Mouse (Mus musculus) stomach, embryonic 14.5 days (tissue): ENCODE data around the gene Arhgap29. TPM values are rescaled to one million over a fixed set of nuclear protein-coding genes. Genes with fewer than 3 reads are reported as not detected.
A peak's percentile ranks its signal among the peaks of the same experiment; 100 is the strongest.

Experiments used
- ATAC-seq: fragments of 200-750 bp; cut with Nextera tagmentation; 2 replicates; pipeline ENCODE4 v1.8.0; 2017; ENCODE audit warnings: low read depth, moderate TSS enrichment; ENCODE audit not compliant: insufficient number of reproducible peaks, insufficient read depth, low FRiP score
- H3K27ac ChIP-seq: fragments of 300-500 bp; sonication (generic); 2 replicates; pipeline ENCODE4 v1.5.1; 2014; ENCODE audit warnings: mild to moderate bottlenecking, low read length, moderate library complexity, mixed read lengths
- H3K27me3 ChIP-seq: fragments of 300-500 bp; sonication (generic); 2 replicates; pipeline ENCODE4 v1.6.1; 2014; ENCODE audit warnings: low read length, control low read depth, mixed read lengths; ENCODE audit not compliant: control insufficient read depth, insufficient read depth
- H3K36me3 ChIP-seq: fragments of 300-500 bp; sonication (generic); 2 replicates; pipeline ENCODE4 v1.6.1; 2014; ENCODE audit warnings: mild to moderate bottlenecking, control low read depth, low read length, moderate library complexity, mixed read lengths; ENCODE audit not compliant: control insufficient read depth, insufficient read depth
- H3K4me1 ChIP-seq: fragments of 300-500 bp; sonication (generic); 2 replicates; pipeline ENCODE4 v1.6.1; 2014; ENCODE audit warnings: low read length, control low read depth, mixed read lengths; ENCODE audit not compliant: control insufficient read depth, insufficient read depth
- H3K4me2 ChIP-seq: fragments of 300-500 bp; sonication (generic); replicated peaks from 2 replicates; pipeline ENCODE4 v1.6.1; 2014; ENCODE audit warnings: low read depth, low read length, control low read depth
- H3K4me3 ChIP-seq: fragments of 300-500 bp; sonication (generic); 2 replicates; pipeline ENCODE4 v1.5.1; 2014; ENCODE audit warnings: low read depth, low read length, control low read depth
- H3K9ac ChIP-seq: fragments of 300-500 bp; sonication (generic); replicated peaks from 2 replicates; pipeline ENCODE4 v1.6.1; 2014; ENCODE audit warnings: low read depth, mild to moderate bottlenecking, control low read depth, low read length, moderate library complexity, mixed read lengths
- H3K9me3 ChIP-seq: fragments of 300-500 bp; sonication (generic); 2 replicates; pipeline ENCODE4 v1.6.1; 2016; ENCODE audit warnings: low read depth, low read length, control low read depth; ENCODE audit not compliant: control insufficient read depth
- WGBS: fragments of 180-500 bp; shearing (Covaris S2); extraction: QIAGEN DNeasy Blood & Tissue Kit; methylation state at CpG from one replicate; pipeline ENCODE4 v1.1.7; 2014; 5-methylcytosine and 5-hydroxymethylcytosine counted together
- polyA plus RNA-seq: library from polyadenylated mRNA; unstranded; fragments of >200 nt; fragmentation: Nextera tagmentation; extraction: Ambion mirVana; gene quantifications from 2 replicates; pipeline ENCODE4 v1.2.1, GENCODE M21; 2014

The Arhgap29 gene
- polyA plus RNA-seq, 1 experiment from 2014 or later: 59.9 TPM

GRCm38 (mm10) chr3:121914459-121915185 lies 37.7 kb upstream of the Arhgap29 start:
- H3K9me3 ChIP-seq: no peaks in the 10 kb centered on the region
- H3K9ac ChIP-seq: no peak overlapping the region
- WGBS: 44% methylated on average over 13 of the region's 13 CpGs
- no peaks in the 10 kb centered on the region for H3K36me3 ChIP-seq
- no peak overlapping the region for H3K4me2 ChIP-seq
- H3K27ac ChIP-seq: peak overlapping the region; percentile 62
- no peak overlapping the region for H3K4me3 ChIP-seq
- no peak for ATAC-seq
- H3K27me3 ChIP-seq: no peaks in the 10 kb centered on the region
- no peaks in the 10 kb centered on the region for H3K4me1 ChIP-seq

DNA sequence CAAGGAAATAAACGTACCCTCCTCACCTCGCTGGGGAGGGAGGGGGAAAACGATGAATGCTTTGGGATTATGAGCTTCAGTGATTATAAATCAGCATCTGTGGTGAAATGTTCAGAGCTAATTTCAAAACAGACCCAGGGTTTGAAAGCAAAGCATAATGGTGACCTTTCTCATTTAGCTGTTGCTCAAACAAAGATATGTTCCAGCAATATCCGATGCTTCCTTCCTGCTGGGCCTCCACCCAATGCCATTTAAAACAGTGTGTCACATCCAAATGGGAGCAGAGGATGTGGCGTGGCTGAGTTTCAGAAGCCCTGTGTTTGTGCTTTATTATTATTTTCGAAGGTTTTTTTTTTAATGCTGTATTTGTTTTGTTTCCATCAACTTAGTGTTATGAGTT lies 37.1 kb upstream of the Arhgap29 start:
- Histone ChIP-seq H3K4me3 (no peak overlapping the region), H3K9ac (no peak overlapping the region), H3K27ac (peak overlapping the region; percentile 62; the same call in 1 of the 2 replicates), H3K27me3 (no peaks in the 10 kb centered on the region), H3K4me2 (no peak overlapping the region), H3K9me3 (no peaks in the 10 kb centered on the region), H3K36me3 (no peaks in the 10 kb centered on the region), H3K4me1 (no peaks in the 10 kb centered on the region)
- 56% methylated on average over 6 of the region's 6 CpGs for WGBS
- no peak for ATAC-seq

- ATAC-seq: no peak
- Histone ChIP-seq H3K27me3 (no peaks in the 10 kb centered on the region), H3K9me3 (no peaks in the 10 kb centered on the region), H3K9ac (no peak overlapping the region), H3K4me3 (no peak overlapping the region), H3K36me3 (no peaks in the 10 kb centered on the region), H3K4me2 (no peak overlapping the region), H3K27ac (no peak overlapping the region), H3K4me1 (no peaks in the 10 kb centered on the region)
- 75% methylated on average over 5 of the region's 5 CpGs for WGBS
These were observed 35.4 kb upstream of the Arhgap29 start for GRCm38 (mm10) chr3:121916802-121917532.

DNA sequence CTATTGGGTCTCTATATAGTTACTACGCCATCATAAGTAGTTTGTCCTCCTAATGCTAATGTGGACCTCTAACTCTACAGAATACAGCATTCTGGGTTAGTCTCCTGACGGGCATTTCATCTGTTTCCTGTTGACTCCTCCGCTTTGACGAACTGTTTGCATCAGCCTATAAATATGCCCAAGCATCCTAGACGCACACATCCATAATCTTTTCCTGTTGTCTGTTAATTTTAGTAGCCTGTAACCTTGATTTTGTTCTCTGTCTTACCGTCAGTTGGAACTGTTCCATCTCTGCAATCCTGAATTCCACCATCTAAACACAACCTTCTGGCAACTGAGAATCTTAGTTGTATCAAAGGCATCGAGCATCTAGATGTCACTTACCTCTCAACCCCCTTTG lies 34.7 kb upstream of the Arhgap29 start:
- no peaks in the 10 kb centered on the region for H3K27me3 ChIP-seq
- H3K4me3 ChIP-seq: no peak overlapping the region
- no peak overlapping the region for H3K27ac ChIP-seq
- H3K36me3 ChIP-seq: no peaks in the 10 kb centered on the region
- ATAC-seq: no peak
- no peaks in the 10 kb centered on the region for H3K9me3 ChIP-seq
- H3K4me1 ChIP-seq: no peaks in the 10 kb centered on the region
- no peak overlapping the region for H3K9ac ChIP-seq
- WGBS: 83% methylated on average over 7 of the region's 7 CpGs
- H3K4me2 ChIP-seq: no peak overlapping the region

GRCm38 (mm10) chr3:121919961-121920360 lies 32.4 kb upstream of the Arhgap29 start:
- Histone ChIP-seq H3K27me3 (no peaks in the 10 kb centered on the region), H3K9me3 (no peaks in the 10 kb centered on the region), H3K9ac (no peak overlapping the region), H3K4me1 (0 out of 2 replicates have a peak, but pooled peaks cover 6% of the 10 kb centered on the region), H3K36me3 (no peaks in the 10 kb centered on the region), H3K4me2 (no peak overlapping the region), H3K27ac (no peak overlapping the region), H3K4me3 (no peak overlapping the region)
- 70% methylated on average over 5 of the region's 5 CpGs for WGBS
- ATAC-seq: no peak

DNA sequence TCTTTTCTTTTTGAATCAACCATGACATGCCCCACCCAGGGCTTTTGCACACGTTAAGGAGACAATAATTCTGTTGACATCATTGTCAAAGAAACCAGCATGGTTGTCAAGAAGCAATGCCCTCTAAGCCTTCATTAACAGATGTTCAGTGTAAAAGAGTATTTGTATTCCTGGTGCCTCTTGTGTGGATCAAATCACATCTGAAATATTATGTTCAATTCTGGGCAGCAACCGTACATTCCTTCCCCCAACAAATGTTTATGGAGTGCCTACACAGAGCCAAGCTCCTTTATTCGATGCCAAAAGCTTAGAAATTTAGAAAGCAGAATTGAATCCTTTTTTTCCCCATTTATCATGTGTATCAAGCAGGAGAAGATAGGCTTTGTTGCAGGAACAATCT lies 31.6 kb upstream of the Arhgap29 start:
- Histone ChIP-seq H3K9ac (no peak overlapping the region), H3K27ac (no peak overlapping the region), H3K36me3 (no peaks in the 10 kb centered on the region), H3K4me3 (no peak overlapping the region), H3K4me2 (no peak overlapping the region), H3K4me1 (0 out of 2 replicates have a peak, but pooled peaks cover 8% of the 10 kb centered on the region), H3K27me3 (no peaks in the 10 kb centered on the region), H3K9me3 (no peaks in the 10 kb centered on the region)
- 50% methylated on average over 3 of the region's 3 CpGs for WGBS
- ATAC-seq: no peak

DNA sequence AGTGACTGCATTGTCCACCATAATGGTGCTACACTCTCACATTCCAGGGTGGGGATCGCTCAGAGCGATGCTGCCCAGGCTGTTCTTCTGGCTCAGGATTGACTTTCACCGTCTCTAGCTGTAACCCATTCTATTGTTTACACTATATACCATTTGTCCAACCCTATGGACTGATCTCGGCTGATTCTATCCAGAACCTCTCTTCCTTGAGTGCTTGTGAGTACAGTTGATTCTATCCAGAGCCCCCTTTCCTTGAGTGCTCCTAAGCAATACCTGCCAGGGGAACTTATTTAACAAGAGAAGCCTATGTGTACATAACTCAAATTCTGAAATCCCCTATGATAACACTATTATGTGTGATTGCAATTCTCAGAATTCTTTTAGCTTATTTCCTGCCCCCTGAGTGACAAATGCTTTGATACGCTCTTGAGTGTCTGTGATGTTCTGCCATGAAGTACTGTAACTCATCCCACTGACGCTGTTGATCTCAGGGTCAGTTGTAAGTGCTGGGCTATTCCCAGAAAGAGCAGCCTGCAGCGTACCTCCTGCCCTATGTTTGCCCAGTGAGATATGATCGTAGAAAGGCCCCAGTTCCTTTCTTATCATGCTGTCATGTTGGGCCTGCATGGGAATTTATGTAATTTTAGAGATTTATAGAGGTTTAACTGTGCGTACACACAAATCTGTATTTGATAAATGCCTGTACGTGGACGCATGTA lies 27.4 kb upstream of the Arhgap29 start:
- Histone ChIP-seq H3K36me3 (no peaks in the 10 kb centered on the region), H3K9ac (no peak overlapping the region), H3K4me2 (no peak overlapping the region), H3K27ac (no peak overlapping the region; the same call in 1 of the 2 replicates), H3K27me3 (no peaks in the 10 kb centered on the region), H3K4me3 (no peak overlapping the region), H3K4me1 (0 out of 2 replicates have a peak, but pooled peaks cover 8% of the 10 kb centered on the region), H3K9me3 (no peaks in the 10 kb centered on the region)
- peak; percentile 88; the same call in 1 of the 2 replicates for ATAC-seq
- 31% methylated on average over 11 of the region's 11 CpGs for WGBS

- ATAC-seq: no peak
- no peaks in the 10 kb centered on the region for H3K9me3 ChIP-seq
- 81% methylated on average over 3 of the region's 3 CpGs for WGBS
- H3K27ac ChIP-seq: no peak overlapping the region
- no peaks in the 10 kb centered on the region for H3K27me3 ChIP-seq
- H3K4me1 ChIP-seq: 0 out of 2 replicates have a peak, but pooled peaks cover 8% of the 10 kb centered on the region
- no peaks in the 10 kb centered on the region for H3K36me3 ChIP-seq
- H3K9ac ChIP-seq: no peak overlapping the region
- no peak overlapping the region for H3K4me3 ChIP-seq
- H3K4me2 ChIP-seq: no peak overlapping the region
These were observed 24.7 kb upstream of the Arhgap29 start for GRCm38 (mm10) chr3:121927601-121928000.
